Mouse (Mus musculus) cerebellum, adult 2 months (tissue): ENCODE measurements around the gene Rph3al.

Source experiments
- CTCF ChIP-seq: fragments of 200-500 bp; IDR thresholded peaks from 2 replicates; pipeline ENCODE4 v1.5.1; 2011; ENCODE audit warnings: low read depth, mild to moderate bottlenecking, control low read depth, low read length, moderate library complexity, borderline replicate concordance; ENCODE audit not compliant: insufficient read depth
- POLR2A ChIP-seq: fragments of 200-500 bp; IDR thresholded peaks from 2 replicates; pipeline ENCODE4 v1.6.1; 2011; ENCODE audit warnings: low read length, control low read depth, borderline replicate concordance; ENCODE audit not compliant: insufficient read depth

GRCm38 (mm10) chr11:75869898-75870297, 68.3 kb downstream of the Rph3al start:
- TF ChIP-seq CTCF (no peak), POLR2A (no peak)
